Mouse (Mus musculus) stomach, embryonic 14.5 days (tissue): ENCODE measurements around the gene Rab11fip3. TPM values are rescaled to one million over a fixed set of nuclear protein-coding genes. Genes with fewer than 3 reads are reported as not detected.

Source experiments
- ATAC-seq: fragments of 200-750 bp; cut with Nextera tagmentation; 2 replicates; pipeline ENCODE4 v1.8.0; 2017; ENCODE audit warnings: low read depth, moderate TSS enrichment; ENCODE audit not compliant: insufficient number of reproducible peaks, insufficient read depth, low FRiP score
- H3K27ac ChIP-seq: fragments of 300-500 bp; sonication (generic); 2 replicates; pipeline ENCODE4 v1.5.1; 2014; ENCODE audit warnings: mild to moderate bottlenecking, low read length, moderate library complexity, mixed read lengths
- H3K27me3 ChIP-seq: fragments of 300-500 bp; sonication (generic); 2 replicates; pipeline ENCODE4 v1.6.1; 2014; ENCODE audit warnings: low read length, control low read depth, mixed read lengths; ENCODE audit not compliant: control insufficient read depth, insufficient read depth
- H3K36me3 ChIP-seq: fragments of 300-500 bp; sonication (generic); 2 replicates; pipeline ENCODE4 v1.6.1; 2014; ENCODE audit warnings: mild to moderate bottlenecking, control low read depth, low read length, moderate library complexity, mixed read lengths; ENCODE audit not compliant: control insufficient read depth, insufficient read depth
- H3K4me1 ChIP-seq: fragments of 300-500 bp; sonication (generic); 2 replicates; pipeline ENCODE4 v1.6.1; 2014; ENCODE audit warnings: low read length, control low read depth, mixed read lengths; ENCODE audit not compliant: control insufficient read depth, insufficient read depth
- H3K4me2 ChIP-seq: fragments of 300-500 bp; sonication (generic); replicated peaks from 2 replicates; pipeline ENCODE4 v1.6.1; 2014; ENCODE audit warnings: low read depth, low read length, control low read depth
- H3K4me3 ChIP-seq: fragments of 300-500 bp; sonication (generic); 2 replicates; pipeline ENCODE4 v1.5.1; 2014; ENCODE audit warnings: low read depth, low read length, control low read depth
- H3K9ac ChIP-seq: fragments of 300-500 bp; sonication (generic); replicated peaks from 2 replicates; pipeline ENCODE4 v1.6.1; 2014; ENCODE audit warnings: low read depth, mild to moderate bottlenecking, control low read depth, low read length, moderate library complexity, mixed read lengths
- H3K9me3 ChIP-seq: fragments of 300-500 bp; sonication (generic); 2 replicates; pipeline ENCODE4 v1.6.1; 2016; ENCODE audit warnings: low read depth, low read length, control low read depth; ENCODE audit not compliant: control insufficient read depth
- WGBS: fragments of 180-500 bp; shearing (Covaris S2); extraction: QIAGEN DNeasy Blood & Tissue Kit; methylation state at CpG from one replicate; pipeline ENCODE4 v1.1.7; 2014; 5-methylcytosine and 5-hydroxymethylcytosine counted together
- polyA plus RNA-seq: library from polyadenylated mRNA; unstranded; fragments of >200 nt; fragmentation: Nextera tagmentation; extraction: Ambion mirVana; gene quantifications from 2 replicates; pipeline ENCODE4 v1.2.1, GENCODE M21; 2014

Rab11fip3 gene
- polyA plus RNA-seq, 1 experiment from 2014 or later = 11.4 TPM

DNA sequence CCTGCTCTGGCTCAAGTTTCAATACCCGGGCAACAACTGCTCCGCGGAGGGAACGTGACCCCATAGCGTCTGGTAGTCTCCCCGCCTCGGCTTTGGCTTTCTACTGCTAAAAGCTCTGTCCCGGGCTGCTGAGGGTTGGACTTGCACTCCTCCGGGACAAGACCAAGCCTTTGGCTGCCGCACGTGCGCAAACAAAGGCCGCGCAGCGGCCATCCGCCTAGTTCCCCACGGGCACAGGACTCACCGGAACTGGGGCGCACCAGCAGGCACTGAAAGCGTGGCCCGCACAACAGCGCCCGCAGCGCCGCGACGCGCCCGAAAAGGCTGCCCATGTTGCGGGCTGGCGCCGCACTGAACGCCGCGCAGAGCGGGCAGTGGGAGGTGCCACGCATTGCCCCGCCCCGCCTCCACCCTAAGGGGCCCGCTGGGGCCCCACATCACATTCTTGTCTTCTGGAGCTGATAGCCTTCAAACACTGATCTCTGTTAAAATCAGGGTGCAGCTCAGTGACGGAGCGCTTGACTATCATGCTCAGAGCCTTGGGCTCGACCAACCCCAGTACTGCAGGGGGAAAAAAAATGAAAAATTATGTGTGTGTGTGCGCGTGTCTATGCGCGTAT lies 25.9 kb upstream of the Rab11fip3 start, which contains the start of gene Nme4:
Gene Nme4, minus strand, starts transcription at position 482 of the 620 bp plus-strand sequence.
- WGBS = 2% methylated on average over 47 of the region's 47 CpGs
- Histone ChIP-seq H3K27ac (peak within 1 kb of the TSS; percentile 69), H3K4me1 (0 out of 2 replicates have a peak, but pooled peaks cover 8% of the 10 kb centered on the region), H3K9ac (peak within 1 kb of the TSS; percentile 80), H3K36me3 (no peaks in the 10 kb centered on the region), H3K27me3 (no peaks in the 10 kb centered on the region), H3K9me3 (no peaks in the 10 kb centered on the region), H3K4me3 (peak within 1 kb of the TSS; percentile 63), H3K4me2 (peak within 1 kb of the TSS; percentile 73)
- peak; percentile 66; the same call in 1 of the 2 replicates for ATAC-seq

DNA sequence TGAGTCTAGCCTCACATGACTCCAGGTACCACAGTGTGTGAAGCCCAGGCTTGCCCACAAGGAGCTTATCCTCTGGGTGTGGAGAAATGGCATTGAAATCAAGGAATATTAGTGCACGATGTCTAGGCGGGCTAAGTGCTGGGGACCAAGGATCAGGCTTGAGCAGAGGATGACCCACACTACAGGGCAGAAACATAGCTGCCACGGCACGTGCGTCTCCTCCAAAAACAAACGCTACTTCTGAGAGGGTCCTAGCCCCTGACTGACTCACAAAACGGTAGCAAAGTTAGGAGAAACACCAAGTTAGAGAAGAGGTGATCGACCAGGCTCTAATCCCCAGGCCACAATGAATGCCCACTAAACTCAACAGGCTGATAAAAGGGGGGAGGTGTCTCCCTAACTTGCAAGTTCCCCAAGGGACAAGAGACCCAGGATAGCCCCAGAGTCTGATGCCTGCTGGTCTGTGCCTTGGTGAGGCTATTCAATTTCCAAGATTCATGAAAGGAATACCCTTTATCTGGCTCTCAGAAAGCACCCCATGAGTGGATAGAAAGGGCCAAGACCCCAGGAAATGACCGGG lies 25.3 kb upstream of the Rab11fip3 start:
- H3K4me1 ChIP-seq = 0 out of 2 replicates have a peak, but pooled peaks cover 8% of the 10 kb centered on the region
- H3K27ac ChIP-seq = peak overlapping the region; percentile 69
- peak overlapping the region; percentile 80 for H3K9ac ChIP-seq
- no peaks in the 10 kb centered on the region for H3K27me3 ChIP-seq
- no peaks in the 10 kb centered on the region for H3K9me3 ChIP-seq
- H3K36me3 ChIP-seq = no peaks in the 10 kb centered on the region
- WGBS = 23% methylated on average over 9 of the region's 9 CpGs
- H3K4me3 ChIP-seq = peak overlapping the region; percentile 63
- no peak for ATAC-seq
- H3K4me2 ChIP-seq = peak overlapping the region; percentile 73

DNA sequence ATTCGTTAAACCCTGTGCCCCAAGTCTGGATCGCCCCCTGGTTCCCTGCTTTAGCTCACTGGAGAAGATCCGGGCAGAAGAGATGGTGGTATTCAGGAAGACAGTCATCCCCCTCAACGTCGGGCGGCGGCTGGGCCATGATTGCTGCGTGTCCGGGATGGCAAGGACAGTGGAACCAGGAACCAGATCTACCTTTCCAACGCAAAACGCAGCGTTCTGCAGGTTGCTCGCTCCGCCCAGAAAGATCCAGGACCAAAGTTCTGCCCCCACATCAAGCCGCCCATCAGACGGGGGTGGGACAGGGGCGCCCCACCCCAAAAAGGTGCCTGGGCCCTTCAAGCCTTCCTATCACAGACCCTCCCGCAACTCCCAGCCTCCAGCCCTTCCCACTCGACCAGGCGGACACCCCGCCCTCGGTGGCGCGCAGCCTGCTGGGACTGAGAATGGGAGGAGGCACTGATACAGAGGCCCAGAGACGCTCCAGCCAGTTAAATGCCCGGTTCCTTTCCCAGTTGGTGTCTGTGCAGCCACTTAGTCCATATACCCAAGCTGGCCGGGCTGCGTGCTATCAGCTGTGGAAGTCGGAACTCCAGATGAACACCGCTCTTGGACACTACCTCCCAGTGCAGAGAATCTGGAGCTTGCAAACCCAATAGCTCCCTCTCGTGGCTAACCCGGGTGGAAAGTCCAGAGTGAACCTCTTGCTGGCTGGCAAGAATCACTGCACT lies 20.7 kb upstream of the Rab11fip3 start, which contains the start of gene Decr2:
Gene Decr2, minus strand, starts transcription at position 433 of the 728 bp plus-strand sequence.
- Histone ChIP-seq H3K36me3 (no peaks in the 10 kb centered on the region), H3K9me3 (no peaks in the 10 kb centered on the region), H3K4me3 (peak within 1 kb of the TSS; percentile 49), H3K27me3 (no peaks in the 10 kb centered on the region), H3K9ac (peak within 1 kb of the TSS; percentile 60), H3K4me1 (peaks cover 11% of the 10 kb centered on the region; the same call in 1 of the 2 replicates), H3K27ac (peak within 1 kb of the TSS; percentile 80), H3K4me2 (peak within 1 kb of the TSS; percentile 82)
- under 1% methylated on average over 31 of the region's 32 CpGs for WGBS
- ATAC-seq = peak; percentile 93

DNA sequence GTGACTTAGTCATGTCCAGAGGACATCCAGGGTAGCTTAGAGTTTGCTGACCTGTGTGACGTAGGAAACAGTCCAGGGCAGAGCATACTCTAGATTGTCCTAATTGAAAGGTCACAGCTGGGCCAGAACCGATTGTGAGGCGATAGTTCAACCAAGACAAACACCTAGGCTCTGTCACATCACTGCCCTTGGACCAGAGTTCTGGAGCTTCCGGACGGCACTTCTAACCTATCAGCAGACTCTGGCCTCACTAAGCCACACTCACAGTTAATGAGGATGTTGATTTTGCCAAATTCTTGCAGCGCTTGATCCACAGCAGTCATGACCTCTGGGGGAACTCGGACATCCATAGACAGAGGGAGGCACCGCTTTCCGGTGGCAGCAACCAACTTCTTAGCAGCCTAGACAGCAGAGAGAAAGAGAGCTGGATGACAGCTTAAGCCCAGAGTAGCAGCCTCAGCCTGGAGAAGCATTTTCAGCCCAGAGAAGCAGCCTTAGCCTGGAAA lies 17.8 kb upstream of the Rab11fip3 start:
- no peak for ATAC-seq
- Histone ChIP-seq H3K4me2 (no peak overlapping the region), H3K4me3 (no peak overlapping the region), H3K27ac (no peak overlapping the region), H3K36me3 (peaks cover 4% of the 10 kb centered on the region; the same call in 1 of the 2 replicates), H3K9me3 (no peaks in the 10 kb centered on the region), H3K4me1 (peaks cover 3% of the 10 kb centered on the region; the same call in 1 of the 2 replicates), H3K27me3 (no peaks in the 10 kb centered on the region), H3K9ac (no peak overlapping the region)
- 88% methylated on average over 9 of the region's 9 CpGs for WGBS

DNA sequence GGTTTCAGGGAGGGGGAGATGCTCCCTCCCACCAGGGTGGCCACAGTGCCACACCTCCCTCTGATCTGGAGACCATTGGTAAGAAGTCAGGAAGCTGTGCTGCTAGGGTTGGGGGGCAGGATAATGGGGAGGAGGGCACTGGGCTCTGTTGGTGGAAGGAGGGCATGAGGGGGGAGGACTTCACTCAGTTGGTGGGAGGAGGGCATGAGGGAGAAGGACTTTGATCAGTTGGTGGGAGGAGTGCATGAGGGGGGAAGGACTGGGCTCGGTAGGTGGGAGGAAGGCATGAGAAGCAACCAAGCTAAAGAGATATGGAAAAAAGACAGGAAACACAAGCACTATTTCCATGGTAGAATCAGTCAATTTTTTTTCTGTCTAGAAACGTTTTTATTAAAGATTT lies 11.5 kb upstream of the Rab11fip3 start:
- WGBS = 30% methylated on average over 2 of the region's 2 CpGs
- no peak overlapping the region for H3K4me2 ChIP-seq
- no peak overlapping the region for H3K4me3 ChIP-seq
- peaks cover 7% of the 10 kb centered on the region; the same call in 1 of the 2 replicates for H3K36me3 ChIP-seq
- ATAC-seq = no peak
- no peak overlapping the region for H3K9ac ChIP-seq
- H3K4me1 ChIP-seq = no peaks in the 10 kb centered on the region
- H3K27me3 ChIP-seq = no peaks in the 10 kb centered on the region
- no peak overlapping the region for H3K27ac ChIP-seq
- H3K9me3 ChIP-seq = no peaks in the 10 kb centered on the region

DNA sequence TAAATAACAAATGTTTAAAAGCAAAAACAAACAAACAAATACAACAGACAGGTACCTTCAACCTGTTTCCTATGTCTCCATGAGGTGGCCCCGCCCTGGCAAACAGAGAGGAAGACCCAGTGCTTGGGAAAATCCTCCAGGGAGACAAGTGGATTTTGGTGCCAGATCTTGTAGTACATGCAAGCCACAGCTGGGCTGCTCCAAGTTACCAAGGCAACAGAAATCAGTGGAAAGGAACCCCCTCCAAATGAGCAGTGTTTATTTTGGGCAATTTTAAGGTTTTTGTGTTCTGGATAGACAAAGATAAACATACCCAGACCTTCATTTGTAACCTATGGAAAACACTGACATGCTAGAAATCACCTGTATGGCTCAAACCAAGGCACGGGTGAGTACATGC lies 9.5 kb upstream of the Rab11fip3 start:
- no peaks in the 10 kb centered on the region for H3K9me3 ChIP-seq
- H3K27me3 ChIP-seq = no peaks in the 10 kb centered on the region
- H3K9ac ChIP-seq = no peak overlapping the region
- WGBS = 66% methylated on average over 2 of the region's 2 CpGs
- peaks cover 7% of the 10 kb centered on the region; the same call in 1 of the 2 replicates for H3K36me3 ChIP-seq
- H3K4me1 ChIP-seq = no peaks in the 10 kb centered on the region
- H3K27ac ChIP-seq = no peak overlapping the region
- no peak overlapping the region for H3K4me2 ChIP-seq
- H3K4me3 ChIP-seq = no peak overlapping the region
- ATAC-seq = no peak

DNA sequence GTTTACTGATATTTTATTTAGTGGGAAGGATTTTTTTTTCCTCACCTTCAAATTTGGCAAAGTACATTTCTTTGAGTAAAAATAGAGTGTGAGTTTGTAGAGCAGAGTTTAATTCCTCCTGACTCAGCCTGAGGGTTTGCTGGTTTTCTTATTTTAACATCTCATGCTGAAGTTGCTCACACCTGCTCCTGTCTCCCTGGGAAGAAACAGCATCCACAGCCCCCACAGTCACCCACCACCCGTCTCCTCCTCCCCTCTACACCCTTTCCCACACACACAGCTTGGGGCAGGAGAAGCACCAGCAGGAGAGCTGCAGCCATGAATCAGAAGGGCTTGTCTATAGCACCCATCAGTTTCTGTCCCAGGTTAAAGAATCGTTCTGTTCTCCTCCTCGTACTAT lies 5.9 kb upstream of the Rab11fip3 start:
- Histone ChIP-seq H3K9me3 (no peaks in the 10 kb centered on the region), H3K27me3 (no peaks in the 10 kb centered on the region), H3K27ac (no peak overlapping the region), H3K4me1 (no peaks in the 10 kb centered on the region), H3K36me3 (no peaks in the 10 kb centered on the region), H3K4me2 (no peak overlapping the region), H3K9ac (no peak overlapping the region), H3K4me3 (no peak overlapping the region)
- ATAC-seq = no peak
- 71% methylated on average over 3 of the region's 3 CpGs for WGBS

DNA sequence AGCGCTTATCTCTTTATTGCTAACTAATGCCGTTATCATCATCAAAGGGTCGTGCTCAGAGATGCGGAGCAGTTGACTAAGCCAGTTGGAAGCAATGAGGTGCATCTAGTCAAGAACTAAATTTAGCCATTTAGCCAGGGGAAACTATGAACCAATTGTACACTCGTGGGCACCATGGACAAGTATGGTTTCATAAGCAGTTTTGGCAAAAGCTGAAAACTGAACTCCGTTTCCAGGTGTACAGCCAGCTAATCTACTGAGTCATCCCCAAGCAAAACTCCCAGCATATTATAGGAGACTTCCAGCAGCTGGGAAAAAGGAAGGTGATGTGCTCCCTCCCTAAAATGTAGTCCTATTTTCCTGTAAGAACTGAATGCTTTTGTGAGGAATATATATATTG lies 781 bp upstream of the Rab11fip3 start:
- H3K27ac ChIP-seq = no peak overlapping the region
- peak overlapping the region; percentile 75 for H3K4me3 ChIP-seq
- H3K4me1 ChIP-seq = peaks cover 22% of the 10 kb centered on the region
- ATAC-seq = no peak
- H3K36me3 ChIP-seq = 0 out of 2 replicates have a peak, but pooled peaks cover 2% of the 10 kb centered on the region
- no peak overlapping the region for H3K9ac ChIP-seq
- H3K27me3 ChIP-seq = no peaks in the 10 kb centered on the region
- 32% methylated on average over 6 of the region's 6 CpGs for WGBS
- H3K4me2 ChIP-seq = peak overlapping the region; percentile 99
- no peaks in the 10 kb centered on the region for H3K9me3 ChIP-seq
